11 mouse cellular contexts compared by ENCODE assay signal in the genomic region with DNA sequence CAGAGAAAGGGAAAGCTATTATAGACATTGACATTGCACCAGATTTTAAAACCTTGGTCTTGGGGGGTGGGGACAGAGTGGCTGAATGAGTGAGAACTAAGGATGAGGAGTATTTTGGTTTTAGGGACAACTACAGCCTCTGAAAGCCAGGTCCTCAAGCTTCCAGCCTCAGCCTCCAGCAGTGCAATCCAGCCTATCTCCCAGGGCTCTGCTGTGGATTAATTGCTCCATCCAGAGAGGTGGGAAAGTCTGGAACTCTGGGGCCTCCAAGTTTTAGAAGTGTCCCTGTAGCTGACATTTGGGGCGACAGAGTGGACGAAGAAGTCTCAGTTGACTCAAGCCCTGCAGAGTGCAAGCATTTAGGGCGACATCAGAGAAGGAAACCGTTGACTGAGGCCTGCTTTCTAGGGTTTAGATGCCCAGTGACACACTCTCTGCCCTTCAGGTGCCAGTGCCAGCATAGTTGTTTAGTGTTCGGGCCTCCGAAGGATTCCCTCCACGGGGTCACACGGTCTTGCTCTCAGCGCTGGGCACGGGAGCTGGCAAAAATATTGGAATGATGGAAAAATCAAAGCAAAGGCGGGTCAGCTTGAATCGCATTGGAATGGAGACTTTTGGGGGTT. TPM values are rescaled to one million over a fixed set of nuclear protein-coding genes. Genes with fewer than 3 reads are reported as not detected.
DNase-seq lines count a peak whose midpoint lies in the region; ATAC-seq and TF ChIP-seq lines count a peak whose summit lies in the region.
"Had no signal": no experiment of that assay in that cellular context is flagged by ENCODE, and none has a peak within 500 bp of the region (broad histone marks: within the 10 kb centered on the region; RNA-seq: fewer than 3 reads in every experiment).

No protein-coding gene starts in this region.

- no peak for DNase-seq in kidney, adult 8-10 months
- DNase-seq in hindbrain, embryonic 14.5 days (ENCODE audit: low spot score), result no peak
- no peak for DNase-seq in MN1 (ENCODE audit: low spot score)
- DNase-seq: adrenal gland, adult 8-10 months; cerebellum, adult 2 months had no signal

- H3K36me3 ChIP-seq in kidney, embryonic 15.5 days, result no peaks in the 10 kb centered on the region
- H3K36me3 ChIP-seq in hindbrain, embryonic 14.5 days (replicated peaks; ENCODE audit: control insufficient read depth, insufficient read depth), result no peaks in the 10 kb centered on the region
- H3K36me3 ChIP-seq in kidney, embryonic 16.5 days (ENCODE audit: insufficient read depth, low read length), result 0 out of 2 replicates have a peak, but pooled peaks cover 4% of the 10 kb centered on the region
- no peaks in the 10 kb centered on the region for H3K36me3 ChIP-seq in small intestine, adult 2 months (ENCODE audit: control insufficient read depth, insufficient read depth, low read length)
- H3K36me3 ChIP-seq in forebrain, embryonic 12.5 days (replicated peaks), result no peaks in the 10 kb centered on the region
- H3K36me3 ChIP-seq: embryonic facial prominence, embryonic 13.5 days; midbrain, embryonic 10.5 days had no signal

- H3K4me2 ChIP-seq in kidney, embryonic 15.5 days, result peak overlapping the region; percentile 90
- peak overlapping the region; percentile 77 for H3K4me2 ChIP-seq in hindbrain, embryonic 14.5 days (replicated peaks)
- H3K4me2 ChIP-seq in kidney, embryonic 16.5 days (replicated peaks; ENCODE audit: low read depth, low read length), result peak overlapping the region; percentile 90
- H3K4me2 ChIP-seq in forebrain, embryonic 12.5 days, result no peak overlapping the region
- H3K4me2 ChIP-seq: embryonic facial prominence, embryonic 13.5 days had no signal

- TF ChIP-seq POLR2A in small intestine, adult 2 months (IDR thresholded peaks at IDR 0.05; ENCODE audit: low read depth, low read length), result no peak

- no peaks in the 10 kb centered on the region for H3K27me3 ChIP-seq in kidney, embryonic 15.5 days
- H3K27me3 ChIP-seq in hindbrain, embryonic 14.5 days (ENCODE audit: control insufficient read depth, insufficient read depth, low read length), result peaks cover 89% of the 10 kb centered on the region
- no peaks in the 10 kb centered on the region for H3K27me3 ChIP-seq in kidney, embryonic 16.5 days (ENCODE audit: insufficient read depth, low read length)
- H3K27me3 ChIP-seq in small intestine, adult 2 months (ENCODE audit: control insufficient read depth, insufficient read depth, low read length), result peaks cover 39% of the 10 kb centered on the region
- H3K27me3 ChIP-seq in forebrain, embryonic 12.5 days, result peaks cover 100% of the 10 kb centered on the region

- H3K4me1 ChIP-seq in kidney, embryonic 15.5 days, result peaks cover 88% of the 10 kb centered on the region
- no peaks in the 10 kb centered on the region; the same call in 1 of the 2 replicates for H3K4me1 ChIP-seq in hindbrain, embryonic 14.5 days (replicated peaks; ENCODE audit: control insufficient read depth, insufficient read depth, low read length)
- peaks cover 80% of the 10 kb centered on the region for H3K4me1 ChIP-seq in kidney, embryonic 16.5 days (ENCODE audit: insufficient read depth, low read length)
- no peaks in the 10 kb centered on the region; the same call in 1 of the 2 replicates for H3K4me1 ChIP-seq in small intestine, adult 2 months (ENCODE audit: control insufficient read depth, insufficient read depth, insufficient read length, low read length)
- H3K4me1 ChIP-seq in forebrain, embryonic 12.5 days, result peaks cover 3% of the 10 kb centered on the region

- no peaks in the 10 kb centered on the region for H3K9me3 ChIP-seq in kidney, embryonic 15.5 days (replicated peaks)
- no peaks in the 10 kb centered on the region for H3K9me3 ChIP-seq in hindbrain, embryonic 14.5 days (ENCODE audit: control insufficient read depth, low read length)
- H3K9me3 ChIP-seq in kidney, embryonic 16.5 days (ENCODE audit: low read length), result no peaks in the 10 kb centered on the region
- H3K9me3 ChIP-seq in forebrain, embryonic 12.5 days, result no peaks in the 10 kb centered on the region
- H3K9me3 ChIP-seq: embryonic facial prominence, embryonic 13.5 days; midbrain, embryonic 10.5 days had no signal

- peak overlapping the region; percentile 80 for H3K4me3 ChIP-seq in kidney, embryonic 15.5 days (replicated peaks)
- peak overlapping the region; percentile 48 for H3K4me3 ChIP-seq in hindbrain, embryonic 14.5 days (replicated peaks; ENCODE audit: low read length)
- H3K4me3 ChIP-seq in kidney, embryonic 16.5 days (ENCODE audit: low read length), result peak overlapping the region; percentile 71
- peak overlapping the region; percentile 62; the same call in 1 of the 2 replicates for H3K4me3 ChIP-seq in small intestine, adult 2 months (ENCODE audit: low read depth, low read length)
- H3K4me3 ChIP-seq in forebrain, embryonic 12.5 days (replicated peaks), result no peak overlapping the region
- H3K4me3 ChIP-seq: embryonic facial prominence, embryonic 13.5 days; midbrain, embryonic 10.5 days had no signal

- H3K9ac ChIP-seq in kidney, embryonic 15.5 days, result peak overlapping the region; percentile 72
- peak overlapping the region; percentile 97 for H3K9ac ChIP-seq in hindbrain, embryonic 14.5 days
- peak overlapping the region; percentile 90 for H3K9ac ChIP-seq in kidney, embryonic 16.5 days (replicated peaks; ENCODE audit: low read length)
- H3K9ac ChIP-seq in forebrain, embryonic 12.5 days, result no peak overlapping the region
- H3K9ac ChIP-seq: embryonic facial prominence, embryonic 13.5 days had no signal

- WGBS in kidney, embryonic 15.5 days, result 8% methylated on average over 12 of the region's 12 CpGs
- WGBS in hindbrain, embryonic 14.5 days, result 3% methylated on average over 12 of the region's 12 CpGs
- 11% methylated on average over 12 of the region's 12 CpGs for WGBS in kidney, embryonic 16.5 days
- WGBS in small intestine, adult 2 months, result 42% methylated on average over 12 of the region's 12 CpGs
- 3% methylated on average over 12 of the region's 12 CpGs for WGBS in forebrain, embryonic 12.5 days

- TF ChIP-seq CTCF in small intestine, adult 2 months (IDR thresholded peaks at IDR 0.05; ENCODE audit: extremely low read depth, insufficient read length, insufficient replicate concordance, low read depth, low read length), result no peak

- no peak for ATAC-seq in kidney, embryonic 15.5 days (replicated peaks; ENCODE audit: low FRiP score)
- no peak for ATAC-seq in hindbrain, embryonic 14.5 days (ENCODE audit: low FRiP score)
- ATAC-seq in kidney, embryonic 16.5 days (ENCODE audit: low FRiP score, low TSS enrichment), result no peak
- no peak for ATAC-seq in forebrain, embryonic 12.5 days (ENCODE audit: low FRiP score)

- peak overlapping the region; percentile 100 for H3K27ac ChIP-seq in kidney, embryonic 15.5 days
- peak overlapping the region; percentile 99 for H3K27ac ChIP-seq in hindbrain, embryonic 14.5 days
- peak overlapping the region; percentile 99 for H3K27ac ChIP-seq in kidney, embryonic 16.5 days (ENCODE audit: low read length)
- H3K27ac ChIP-seq in small intestine, adult 2 months (ENCODE audit: insufficient read depth, low read depth, low read length), result peak overlapping the region; percentile 85
- H3K27ac ChIP-seq in forebrain, embryonic 12.5 days, result no peak overlapping the region
- H3K27ac ChIP-seq: embryonic facial prominence, embryonic 13.5 days; midbrain, embryonic 10.5 days had no signal

RNA-seq across cellular contexts. Expression of gene Hoxb4, which starts 4.2 kb away (rescaled TPM):
- 6.4 and 7.1 TPM in 2 replicates for polyA plus RNA-seq in kidney, embryonic 15.5 days (2015; fragmentation: Nextera tagmentation; extraction: Ambion mirVana)
- 4.0 and 5.4 TPM in 2 replicates for polyA plus RNA-seq in hindbrain, embryonic 14.5 days (2014; fragmentation: Nextera tagmentation; extraction: Ambion mirVana)
- 4.1 and 6.2 TPM in 2 replicates for polyA plus RNA-seq in kidney, embryonic 16.5 days (2015; fragmentation: Nextera tagmentation; extraction: Ambion mirVana)
- 1.4 and 2.9 TPM in 2 replicates for polyA plus RNA-seq in small intestine, adult 2 months (2012; rRNA removed)
- not detected in 2 replicates for polyA plus RNA-seq in forebrain, embryonic 12.5 days (2016; fragmentation: Nextera tagmentation; extraction: Ambion mirVana)
- polyA plus RNA-seq: midbrain, embryonic 10.5 days had no signal

RNA-seq across cellular contexts. Expression of gene Hoxb3, which starts 9.2 kb away (rescaled TPM):
- polyA plus RNA-seq in kidney, embryonic 15.5 days (2015; fragmentation: Nextera tagmentation; extraction: Ambion mirVana), result 4.4 and 4.5 TPM in 2 replicates
- 12.8 and 17.2 TPM in 2 replicates for polyA plus RNA-seq in hindbrain, embryonic 14.5 days (2014; fragmentation: Nextera tagmentation; extraction: Ambion mirVana)
- polyA plus RNA-seq in kidney, embryonic 16.5 days (2015; fragmentation: Nextera tagmentation; extraction: Ambion mirVana), result 3.7 and 4.3 TPM in 2 replicates
- polyA plus RNA-seq in small intestine, adult 2 months (2012; rRNA removed), result 3.5 and 5.5 TPM in 2 replicates
- polyA plus RNA-seq in forebrain, embryonic 12.5 days (2016; fragmentation: Nextera tagmentation; extraction: Ambion mirVana), result not detected in 2 replicates
- polyA plus RNA-seq: embryonic facial prominence, embryonic 13.5 days; midbrain, embryonic 10.5 days had no signal

RNA-seq across cellular contexts. Expression of gene Hoxb5, which starts 10.8 kb away (rescaled TPM):
- polyA plus RNA-seq in kidney, embryonic 15.5 days (2015; fragmentation: Nextera tagmentation; extraction: Ambion mirVana), result 18.8 and 20.2 TPM in 2 replicates
- polyA plus RNA-seq in hindbrain, embryonic 14.5 days (2014; fragmentation: Nextera tagmentation; extraction: Ambion mirVana), result 140 and 157 TPM in 2 replicates
- 19.2 and 24.3 TPM in 2 replicates for polyA plus RNA-seq in kidney, embryonic 16.5 days (2015; fragmentation: Nextera tagmentation; extraction: Ambion mirVana)
- 1.8 and 3.2 TPM in 2 replicates for polyA plus RNA-seq in small intestine, adult 2 months (2012; rRNA removed)
- not detected in 2 replicates for polyA plus RNA-seq in forebrain, embryonic 12.5 days (2016; fragmentation: Nextera tagmentation; extraction: Ambion mirVana)
- polyA plus RNA-seq: midbrain, embryonic 10.5 days had no signal

RNA-seq across cellular contexts. Expression of gene Hoxb6, which starts 21.6 kb away (rescaled TPM):
- polyA plus RNA-seq in kidney, embryonic 15.5 days (2015; fragmentation: Nextera tagmentation; extraction: Ambion mirVana), result 47.1 and 49.1 TPM in 2 replicates
- 71.4 and 90.1 TPM in 2 replicates for polyA plus RNA-seq in hindbrain, embryonic 14.5 days (2014; fragmentation: Nextera tagmentation; extraction: Ambion mirVana)
- polyA plus RNA-seq in kidney, embryonic 16.5 days (2015; fragmentation: Nextera tagmentation; extraction: Ambion mirVana), result 50.3 and 55.7 TPM in 2 replicates
- polyA plus RNA-seq in small intestine, adult 2 months (2012; rRNA removed), result 1.0 and 8.3 TPM in 2 replicates
- not detected in 2 replicates for polyA plus RNA-seq in forebrain, embryonic 12.5 days (2016; fragmentation: Nextera tagmentation; extraction: Ambion mirVana)
- polyA plus RNA-seq: midbrain, embryonic 10.5 days had no signal

RNA-seq across cellular contexts. Expression of gene Hoxb7, which starts 27.5 kb away (rescaled TPM):
- polyA plus RNA-seq in kidney, embryonic 15.5 days (2015; fragmentation: Nextera tagmentation; extraction: Ambion mirVana), result 58.5 and 62.7 TPM in 2 replicates
- 40.8 and 45.6 TPM in 2 replicates for polyA plus RNA-seq in hindbrain, embryonic 14.5 days (2014; fragmentation: Nextera tagmentation; extraction: Ambion mirVana)
- polyA plus RNA-seq in kidney, embryonic 16.5 days (2015; fragmentation: Nextera tagmentation; extraction: Ambion mirVana), result 60.9 and 68.3 TPM in 2 replicates
- polyA plus RNA-seq in small intestine, adult 2 months (2012; rRNA removed), result 0.17 and 1.5 TPM in 2 replicates
- polyA plus RNA-seq in forebrain, embryonic 12.5 days (2016; fragmentation: Nextera tagmentation; extraction: Ambion mirVana), result not detected in 2 replicates
- polyA plus RNA-seq: cerebellum, adult 2 months; midbrain, embryonic 10.5 days had no signal
